Mouse (Mus musculus) CD4-positive, CD25-positive, alpha-beta regulatory T cell, adult 9 weeks (primary cell): ENCODE measurements around the gene Gde1. TPM values are rescaled to one million over a fixed set of nuclear protein-coding genes. Genes with fewer than 3 reads are reported as not detected.

Source experiments
- polyA plus RNA-seq: library from polyadenylated mRNA; unstranded; fragments of 100-300 nt; shearing (Covaris generic); gene quantifications from one replicate; pipeline ENCODE4 v1.2.1, GENCODE M21; 2017

Gene Gde1
- polyA plus RNA-seq: 15.7 TPM

DNA sequence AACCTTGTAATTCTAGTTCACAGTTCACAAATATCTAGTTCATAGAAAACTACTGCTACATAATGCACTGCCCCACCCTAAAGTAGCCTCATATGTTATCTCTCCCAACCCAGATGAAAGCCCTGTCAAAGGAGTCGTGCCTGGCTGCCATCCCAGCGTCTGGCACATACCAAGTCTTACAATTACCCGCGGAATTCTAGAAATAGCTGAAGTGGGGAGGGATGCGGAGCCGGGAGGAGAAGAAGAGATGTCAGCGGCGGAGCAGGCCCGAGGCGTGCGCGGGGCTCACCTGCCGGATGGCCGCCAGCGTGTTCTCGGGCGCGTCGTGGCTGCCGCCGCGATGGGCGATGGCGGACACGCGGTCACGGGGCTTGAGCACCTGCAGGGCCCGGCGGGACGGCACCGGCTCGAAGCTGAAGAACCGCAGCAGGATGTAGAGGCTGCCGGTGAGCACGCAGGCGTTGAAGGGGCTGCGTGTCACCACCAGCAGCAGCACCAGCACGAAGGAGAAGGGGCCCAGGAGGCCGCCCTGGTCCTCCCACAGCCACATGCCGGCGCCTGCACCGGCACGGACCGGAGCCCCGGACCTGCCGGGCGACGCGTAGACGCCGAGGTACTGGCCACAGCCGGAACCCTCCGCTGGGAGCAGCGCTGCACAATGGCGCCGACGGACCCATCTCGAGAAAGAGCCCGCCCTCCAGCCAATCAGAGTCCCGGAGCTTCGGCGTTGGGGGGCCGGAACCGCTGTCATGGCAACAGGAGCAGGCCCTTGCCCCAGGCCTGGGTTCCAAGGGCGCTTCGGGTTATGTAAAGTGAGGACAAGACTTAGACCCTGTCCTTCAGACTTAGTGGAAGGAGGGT, at the start of gene Gde1:
Gene Gde1, minus strand, starts transcription at position 678 of the 861 bp plus-strand sequence.

DNA sequence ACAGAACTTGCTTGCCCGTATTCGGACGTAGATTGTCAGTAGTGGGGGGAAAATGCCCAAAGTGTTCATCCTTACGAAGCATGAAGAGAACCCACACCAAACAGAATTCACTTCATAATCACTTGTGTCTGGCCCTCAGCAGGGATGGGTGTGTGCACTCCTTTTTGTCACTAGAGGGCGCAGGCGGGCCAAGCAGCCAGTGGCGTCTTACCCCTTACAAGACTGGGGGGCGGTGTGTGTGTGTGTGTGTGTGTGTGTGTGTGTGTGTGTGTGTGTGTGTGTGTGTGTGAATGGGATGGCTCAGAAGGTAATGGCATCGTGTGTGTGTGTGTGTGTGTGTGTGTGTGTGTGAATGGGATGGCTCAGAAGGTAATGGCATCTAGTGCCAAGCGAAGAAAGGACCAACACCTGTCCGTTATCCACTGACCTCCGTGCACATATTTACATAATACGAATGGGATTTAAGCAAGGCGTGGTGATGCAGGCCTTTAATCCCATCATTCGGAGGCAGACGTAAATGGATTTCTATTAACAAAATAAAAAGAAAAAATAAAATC, 34.5 kb upstream of the Gde1 start, which contains the start of gene Vps35l:
Gene Vps35l, plus strand, starts transcription at position 252 of the 557 bp plus-strand sequence.

DNA sequence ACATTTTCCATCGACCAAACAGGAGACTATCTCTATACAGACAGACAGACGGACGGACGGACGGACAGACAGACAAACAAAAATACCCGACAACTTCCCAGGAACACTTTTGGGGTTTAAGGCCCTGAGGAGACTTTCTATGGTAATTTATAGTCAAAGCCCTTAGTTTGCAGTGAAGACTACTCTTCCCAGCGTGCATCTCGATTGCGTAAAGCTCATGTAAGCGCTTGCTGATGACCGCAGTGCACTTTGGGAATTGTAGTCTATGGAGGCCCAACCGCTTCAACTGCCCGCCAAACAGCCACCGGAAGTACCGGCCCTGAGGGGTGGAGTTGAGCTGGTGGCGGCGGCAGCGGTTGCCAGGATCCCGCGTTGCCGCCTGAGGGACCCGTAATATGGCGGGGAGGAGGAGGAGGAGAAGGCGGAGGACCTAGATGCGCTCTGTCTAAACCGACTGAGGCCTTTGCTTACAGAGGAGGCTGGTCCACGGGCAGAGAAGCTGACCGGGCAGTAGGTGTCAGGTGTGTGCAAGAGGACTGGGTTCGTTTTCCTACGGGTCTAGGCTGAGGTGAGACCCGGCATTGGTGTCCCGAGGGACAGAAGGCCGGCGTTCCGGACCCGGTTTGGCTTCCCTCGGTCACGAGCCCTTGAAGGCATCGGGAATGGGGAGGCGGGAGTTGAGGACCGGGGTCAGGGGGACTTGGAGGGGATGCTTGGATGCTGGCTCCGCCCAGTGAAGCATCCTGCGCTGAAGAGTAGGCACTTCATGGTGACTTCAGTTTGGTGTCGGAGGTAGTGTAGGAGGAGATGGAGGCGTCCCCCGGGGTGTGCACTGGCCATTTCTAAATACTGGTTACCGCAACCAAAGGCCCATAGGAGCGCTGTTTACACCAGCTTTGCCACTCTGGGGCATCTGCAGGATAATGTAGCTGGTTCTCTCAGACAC, 6.9 kb upstream of the Gde1 start, which contains the start of gene Ccp110:
Gene Ccp110, plus strand, starts transcription at position 325 of the 946 bp plus-strand sequence.

Other genes starting within 250 kb of the Gde1 start
- gene Itpripl2, start 213.8 kb downstream of the Gde1 start, polyA plus RNA-seq: 0.32 TPM
- 17.9 TPM for gene Coq7, start 172.4 kb downstream of the Gde1 start, polyA plus RNA-seq
- not detected for gene Tmc7, start 121.0 kb downstream of the Gde1 start, polyA plus RNA-seq
- gene Tmc5, start 108.5 kb downstream of the Gde1 start, polyA plus RNA-seq: not detected
- gene Ccp110, start 6.8 kb upstream of the Gde1 start, polyA plus RNA-seq: 6.7 TPM
- 102 TPM for gene Vps35l, start 34.4 kb upstream of the Gde1 start, polyA plus RNA-seq
- 0.62 TPM for gene Iqck, start 150.0 kb upstream of the Gde1 start, polyA plus RNA-seq
- gene Knop1, start 150.5 kb upstream of the Gde1 start, polyA plus RNA-seq: 46.1 TPM